Mouse (Mus musculus): ENCODE data around the gene Hyal2. TPM values are rescaled to one million over a fixed set of nuclear protein-coding genes. Genes with fewer than 3 reads are reported as not detected.

Hyal2 gene
- polyA plus RNA-seq, 1 experiment from 2014 or later, result 56.0 TPM

GRCm38 (mm10) chr9:107607653-107608245 lies 40.0 kb downstream of the Hyal2 start:
- no peaks in the 10 kb centered on the region for H3K36me3 ChIP-seq
- H3K4me3 ChIP-seq (replicated peaks), result no peak overlapping the region
- no peak for ATAC-seq (ENCODE audit: low FRiP score)
- no peak overlapping the region for H3K4me2 ChIP-seq
- H3K9ac ChIP-seq (replicated peaks), result no peak overlapping the region
- peaks cover 42% of the 10 kb centered on the region for H3K4me1 ChIP-seq
- no peaks in the 10 kb centered on the region for H3K27me3 ChIP-seq (replicated peaks)
- H3K9me3 ChIP-seq (replicated peaks), result no peaks in the 10 kb centered on the region
- 61% methylated on average over 9 of the region's 9 CpGs for WGBS
- H3K27ac ChIP-seq (replicated peaks), result no peak overlapping the region

GRCm38 (mm10) chr9:107608741-107609432 lies 41.1 kb downstream of the Hyal2 start, which contains the start of gene Sema3b:
Sema3b (minus strand) TSS chr9:107609229.
- Histone ChIP-seq H3K36me3 (0 out of 2 replicates have a peak, but pooled peaks cover 2% of the 10 kb centered on the region), H3K4me2 (no peak within 1 kb of the TSS), H3K27ac (replicated peaks) (no peak within 1 kb of the TSS), H3K9me3 (replicated peaks) (no peaks in the 10 kb centered on the region), H3K27me3 (replicated peaks) (no peaks in the 10 kb centered on the region), H3K4me3 (replicated peaks) (no peak within 1 kb of the TSS), H3K9ac (replicated peaks) (no peak within 1 kb of the TSS), H3K4me1 (peaks cover 51% of the 10 kb centered on the region)
- 42% methylated on average over 11 of the region's 12 CpGs for WGBS
- no peak for ATAC-seq (ENCODE audit: low FRiP score)

- H3K9ac ChIP-seq (replicated peaks), result no peak overlapping the region
- no peaks in the 10 kb centered on the region for H3K9me3 ChIP-seq (replicated peaks)
- no peak overlapping the region for H3K27ac ChIP-seq (replicated peaks)
- 0 out of 2 replicates have a peak, but pooled peaks cover 6% of the 10 kb centered on the region for H3K36me3 ChIP-seq
- WGBS, result 72% methylated on average over 4 of the region's 4 CpGs
- no peak for ATAC-seq (ENCODE audit: low FRiP score)
- no peak overlapping the region for H3K4me2 ChIP-seq
- H3K27me3 ChIP-seq (replicated peaks), result no peaks in the 10 kb centered on the region
- peaks cover 51% of the 10 kb centered on the region for H3K4me1 ChIP-seq
- no peak overlapping the region for H3K4me3 ChIP-seq (replicated peaks)
Observed at GRCm38 (mm10) chr9:107609433-107609830, 41.7 kb downstream of the Hyal2 start.

GRCm38 (mm10) chr9:107611456-107612190 lies 43.9 kb downstream of the Hyal2 start:
- WGBS, result 65% methylated on average over 6 of the region's 6 CpGs

GRCm38 (mm10) chr9:107612191-107612944 lies 44.6 kb downstream of the Hyal2 start:
- under 1% methylated on average over 45 of the region's 48 CpGs for WGBS
- peaks cover 44% of the 10 kb centered on the region for H3K4me1 ChIP-seq

More at GRCm38 (mm10) chr9:107611456-107612190, 43.9 kb downstream of the Hyal2 start:
- Histone ChIP-seq H3K4me3 (replicated peaks) (peak overlapping the region; percentile 33), H3K4me1 (peaks cover 49% of the 10 kb centered on the region), H3K27ac (replicated peaks) (peak overlapping the region; percentile 97), H3K27me3 (replicated peaks) (no peaks in the 10 kb centered on the region), H3K4me2 (peak overlapping the region; percentile 61), H3K36me3 (peaks cover 28% of the 10 kb centered on the region), H3K9ac (replicated peaks) (peak overlapping the region; percentile 57), H3K9me3 (replicated peaks) (no peaks in the 10 kb centered on the region)
- no peak; the same call in 1 of the 2 replicates for ATAC-seq (ENCODE audit: low FRiP score)

GRCm38 (mm10) chr9:107612945-107613569 lies 45.3 kb downstream of the Hyal2 start:
- peak overlapping the region; percentile 33 for H3K4me3 ChIP-seq (replicated peaks)
- H3K27ac ChIP-seq (replicated peaks), result peak overlapping the region; percentile 97
- no peaks in the 10 kb centered on the region for H3K27me3 ChIP-seq (replicated peaks)
- WGBS, result 8% methylated on average over 12 of the region's 12 CpGs
- H3K4me1 ChIP-seq, result peaks cover 40% of the 10 kb centered on the region
- no peaks in the 10 kb centered on the region for H3K9me3 ChIP-seq (replicated peaks)
- peak overlapping the region; percentile 57 for H3K9ac ChIP-seq (replicated peaks)
- ATAC-seq (ENCODE audit: low FRiP score), result 0 out of 2 replicates have a peak, but pooled peaks have one; percentile 23
- peaks cover 38% of the 10 kb centered on the region for H3K36me3 ChIP-seq
- peak overlapping the region; percentile 61 for H3K4me2 ChIP-seq

More at GRCm38 (mm10) chr9:107612191-107612944, 44.6 kb downstream of the Hyal2 start:
- peak; percentile 96 for ATAC-seq (ENCODE audit: low FRiP score)
- Histone ChIP-seq H3K9me3 (replicated peaks) (no peaks in the 10 kb centered on the region), H3K9ac (replicated peaks) (peak overlapping the region; percentile 57), H3K27ac (replicated peaks) (peak overlapping the region; percentile 97), H3K4me3 (replicated peaks) (peak overlapping the region; percentile 33), H3K27me3 (replicated peaks) (no peaks in the 10 kb centered on the region), H3K4me2 (peak overlapping the region; percentile 61), H3K36me3 (peaks cover 32% of the 10 kb centered on the region)

GRCm38 (mm10) chr9:107615035-107615434 lies 47.3 kb downstream of the Hyal2 start:
- H3K4me3 ChIP-seq (replicated peaks), result no peak overlapping the region
- H3K9me3 ChIP-seq (replicated peaks), result no peaks in the 10 kb centered on the region
- H3K36me3 ChIP-seq, result peaks cover 57% of the 10 kb centered on the region
- ATAC-seq (ENCODE audit: low FRiP score), result no peak
- H3K27ac ChIP-seq (replicated peaks), result peak overlapping the region; percentile 42; the same call in 1 of the 2 replicates
- peaks cover 50% of the 10 kb centered on the region for H3K4me1 ChIP-seq
- H3K9ac ChIP-seq (replicated peaks), result no peak overlapping the region
- H3K27me3 ChIP-seq (replicated peaks), result no peaks in the 10 kb centered on the region
- H3K4me2 ChIP-seq, result no peak overlapping the region
- 48% methylated on average over 4 of the region's 4 CpGs for WGBS

- H3K27me3 ChIP-seq (replicated peaks), result no peaks in the 10 kb centered on the region
- peaks cover 69% of the 10 kb centered on the region for H3K36me3 ChIP-seq
- 84% methylated on average over 2 of the region's 2 CpGs for WGBS
- H3K9me3 ChIP-seq (replicated peaks), result no peaks in the 10 kb centered on the region
- H3K4me1 ChIP-seq, result peaks cover 45% of the 10 kb centered on the region
- H3K9ac ChIP-seq (replicated peaks), result no peak overlapping the region
- no peak overlapping the region for H3K4me3 ChIP-seq (replicated peaks)
- no peak for ATAC-seq (ENCODE audit: low FRiP score)
- no peak overlapping the region for H3K4me2 ChIP-seq
- peak overlapping the region; percentile 45; the same call in 1 of the 2 replicates for H3K27ac ChIP-seq (replicated peaks)
Observed at GRCm38 (mm10) chr9:107617461-107617860, 49.7 kb downstream of the Hyal2 start.

- Histone ChIP-seq H3K4me3 (replicated peaks) (no peak overlapping the region), H3K27me3 (replicated peaks) (no peaks in the 10 kb centered on the region), H3K9me3 (replicated peaks) (no peaks in the 10 kb centered on the region), H3K4me1 (peaks cover 40% of the 10 kb centered on the region), H3K36me3 (peaks cover 71% of the 10 kb centered on the region), H3K4me2 (no peak overlapping the region), H3K9ac (replicated peaks) (no peak overlapping the region), H3K27ac (replicated peaks) (peak overlapping the region; percentile 45; the same call in 1 of the 2 replicates)
- ATAC-seq (ENCODE audit: low FRiP score), result no peak
- 90% methylated on average over 6 of the region's 6 CpGs for WGBS
Observed at GRCm38 (mm10) chr9:107618098-107618497, 50.4 kb downstream of the Hyal2 start.

GRCm38 (mm10) chr9:107618778-107619545 lies 51.2 kb downstream of the Hyal2 start:
- H3K9me3 ChIP-seq (replicated peaks), result no peaks in the 10 kb centered on the region
- no peak overlapping the region for H3K4me2 ChIP-seq
- H3K9ac ChIP-seq (replicated peaks), result no peak overlapping the region
- H3K36me3 ChIP-seq, result peaks cover 69% of the 10 kb centered on the region
- no peak overlapping the region for H3K4me3 ChIP-seq (replicated peaks)
- WGBS, result 53% methylated on average over 13 of the region's 13 CpGs
- no peak for ATAC-seq (ENCODE audit: low FRiP score)
- H3K4me1 ChIP-seq, result peaks cover 34% of the 10 kb centered on the region
- peak overlapping the region; percentile 45 for H3K27ac ChIP-seq (replicated peaks)
- H3K27me3 ChIP-seq (replicated peaks), result no peaks in the 10 kb centered on the region

All from neural tube, embryonic 15.5 days (tissue).